Mouse (Mus musculus) kidney, embryonic 14.5 days (tissue): ENCODE data around the gene Klf9. TPM values are rescaled to one million over a fixed set of nuclear protein-coding genes. Genes with fewer than 3 reads are reported as not detected.

Experiments used
- ATAC-seq: fragments of 200-750 bp; cut with Nextera tagmentation; 2 replicates; pipeline ENCODE4 v1.8.0; 2017; ENCODE audit warnings: moderate number of reproducible peaks, mild to moderate bottlenecking, moderate TSS enrichment, moderate library complexity; ENCODE audit not compliant: low FRiP score, low TSS enrichment
- H3K27ac ChIP-seq: fragments of 300-500 bp; sonication (generic); 2 replicates; pipeline ENCODE4 v1.5.1; 2014; ENCODE audit warnings: low read depth, mild to moderate bottlenecking, low read length, moderate library complexity, mixed read lengths
- H3K27me3 ChIP-seq: fragments of 300-500 bp; sonication (generic); 2 replicates; pipeline ENCODE4 v1.6.1; 2014; ENCODE audit warnings: mild to moderate bottlenecking, low read length; ENCODE audit not compliant: control insufficient read depth, insufficient read depth
- H3K36me3 ChIP-seq: fragments of 300-500 bp; sonication (generic); 2 replicates; pipeline ENCODE4 v1.6.1; 2014; ENCODE audit warnings: low read length, mixed read lengths; ENCODE audit not compliant: control insufficient read depth, insufficient read depth
- H3K4me1 ChIP-seq: fragments of 300-500 bp; sonication (generic); 2 replicates; pipeline ENCODE4 v1.6.1; 2014; ENCODE audit warnings: low read length, mixed read lengths; ENCODE audit not compliant: control insufficient read depth, insufficient read depth
- H3K4me2 ChIP-seq: fragments of 300-500 bp; sonication (generic); replicated peaks from 2 replicates; pipeline ENCODE4 v1.6.1; 2014; ENCODE audit warnings: low read depth, mild to moderate bottlenecking, low read length
- H3K4me3 ChIP-seq: fragments of 300-500 bp; sonication (generic); 2 replicates; pipeline ENCODE4 v1.5.1; 2014; ENCODE audit warnings: mild to moderate bottlenecking, low read length
- H3K9ac ChIP-seq: fragments of 300-500 bp; sonication (generic); 2 replicates; pipeline ENCODE4 v1.6.1; 2014; ENCODE audit warnings: low read depth, mild to moderate bottlenecking, low read length, moderate library complexity
- H3K9me3 ChIP-seq: fragments of 300-500 bp; sonication (generic); 2 replicates; pipeline ENCODE4 v1.6.1; 2016; ENCODE audit warnings: low read length; ENCODE audit not compliant: control insufficient read depth
- WGBS: fragments of 180-500 bp; shearing (Covaris S2); extraction: QIAGEN DNeasy Blood & Tissue Kit; methylation state at CpG from one replicate; pipeline ENCODE4 v1.1.7; 2014; 5-methylcytosine and 5-hydroxymethylcytosine counted together
- polyA plus RNA-seq: library from polyadenylated mRNA; unstranded; fragments of >200 nt; fragmentation: Nextera tagmentation; extraction: Ambion mirVana; gene quantifications from 2 replicates; pipeline ENCODE4 v1.2.1, GENCODE M21; 2014

The Klf9 gene
- 2.7 and 4.2 TPM in 2 replicates for polyA plus RNA-seq

DNA sequence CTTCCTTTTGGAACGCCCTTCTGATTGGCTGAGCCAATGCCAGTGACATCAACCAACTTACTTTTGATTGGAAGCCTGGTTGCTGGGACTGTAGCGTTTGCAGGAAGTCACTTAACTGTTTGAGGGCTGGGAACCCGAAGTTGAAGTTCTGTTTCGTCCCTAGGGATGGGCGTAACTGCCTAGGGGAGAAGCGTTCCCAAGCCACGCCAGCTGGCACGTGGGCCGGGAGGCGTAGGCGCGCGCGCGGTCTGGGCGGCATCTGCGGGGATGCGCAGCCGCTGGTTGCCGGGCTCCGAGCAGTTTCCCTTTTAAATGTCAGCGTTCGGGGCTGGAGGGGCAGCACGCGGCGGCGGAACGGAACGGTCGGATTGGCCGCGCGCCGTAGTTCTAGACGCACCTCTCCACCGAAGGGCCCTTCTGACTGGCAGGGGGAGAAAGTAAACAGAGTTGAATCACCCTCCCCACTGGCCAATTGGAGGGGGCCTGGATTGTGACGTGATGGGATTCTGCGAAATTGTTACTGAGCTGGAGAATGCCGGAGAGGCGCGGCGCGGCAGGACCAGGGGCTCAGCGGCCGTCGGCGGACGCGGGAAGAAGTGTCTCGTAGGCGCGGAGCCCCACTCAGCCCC lies at the start of gene Klf9:
Gene Klf9, plus strand, starts transcription at position 538 of the 629 bp plus-strand sequence.
- Histone ChIP-seq H3K27ac (peak within 1 kb of the TSS; percentile 68; the same call in 1 of the 2 replicates), H3K4me3 (peak within 1 kb of the TSS; percentile 52), H3K36me3 (no peaks in the 10 kb centered on the region), H3K27me3 (peaks cover under 1% of the 10 kb centered on the region), H3K9me3 (no peaks in the 10 kb centered on the region), H3K9ac (peak within 1 kb of the TSS; percentile 69), H3K4me2 (peak within 1 kb of the TSS; percentile 97), H3K4me1 (peaks cover 18% of the 10 kb centered on the region; the same call in 1 of the 2 replicates)
- ATAC-seq: peak; percentile 93
- under 1% methylated on average over 52 of the region's 52 CpGs for WGBS

DNA sequence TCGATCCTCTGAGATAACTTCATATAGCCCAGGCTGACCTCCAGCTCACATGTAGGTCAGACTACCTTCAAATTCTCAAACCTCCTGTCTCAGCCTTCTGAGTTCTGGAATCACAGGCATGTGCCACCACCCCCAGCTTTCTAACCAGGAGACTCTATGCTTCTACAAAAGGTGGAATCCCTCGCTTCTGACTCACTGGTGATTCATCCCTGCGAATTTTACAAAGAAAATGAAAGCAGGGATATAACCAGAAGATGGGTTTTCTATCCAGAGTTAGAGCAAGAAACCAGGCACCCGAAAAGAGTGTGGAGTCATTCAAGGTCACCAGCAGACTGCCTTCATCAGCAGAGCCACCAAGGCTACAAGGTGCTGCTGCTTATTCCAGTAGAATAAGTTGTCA lies 49.4 kb upstream of the Klf9 start:
- Histone ChIP-seq H3K36me3 (no peaks in the 10 kb centered on the region), H3K9ac (no peak overlapping the region), H3K4me1 (no peaks in the 10 kb centered on the region), H3K27me3 (no peaks in the 10 kb centered on the region), H3K27ac (no peak overlapping the region), H3K4me2 (no peak overlapping the region), H3K9me3 (no peaks in the 10 kb centered on the region), H3K4me3 (no peak overlapping the region)
- WGBS: 87% methylated on average over 4 of the region's 4 CpGs
- no peak for ATAC-seq

GRCm38 (mm10) chr19:23093548-23093947 lies 47.5 kb upstream of the Klf9 start:
- 83% methylated on average over 5 of the region's 5 CpGs for WGBS

DNA sequence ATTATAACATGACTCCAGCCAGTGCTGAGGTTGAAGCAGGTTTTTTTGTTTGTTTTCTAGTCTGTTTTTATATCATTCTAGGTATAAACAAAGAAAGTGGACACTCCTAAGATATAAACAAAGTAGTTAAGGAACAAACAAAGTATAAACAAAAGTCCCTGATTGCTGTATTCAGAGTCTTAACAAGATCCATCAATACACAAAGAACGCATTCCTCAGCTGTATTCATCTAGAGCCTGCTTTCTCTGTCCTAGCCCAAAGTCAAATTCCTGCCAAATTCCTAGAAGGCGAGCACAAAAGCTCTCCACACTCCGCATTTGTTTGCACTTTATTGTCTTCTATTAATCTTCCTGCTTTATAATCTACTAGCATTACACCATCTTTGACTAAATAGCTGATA lies 46.1 kb upstream of the Klf9 start:
- H3K36me3 ChIP-seq: no peaks in the 10 kb centered on the region
- H3K4me3 ChIP-seq: no peak overlapping the region
- no peak overlapping the region for H3K27ac ChIP-seq
- no peaks in the 10 kb centered on the region for H3K4me1 ChIP-seq
- H3K9ac ChIP-seq: no peak overlapping the region
- 73% methylated on average over 3 of the region's 3 CpGs for WGBS
- no peaks in the 10 kb centered on the region for H3K27me3 ChIP-seq
- no peak overlapping the region for H3K4me2 ChIP-seq
- H3K9me3 ChIP-seq: no peaks in the 10 kb centered on the region
- no peak for ATAC-seq

More at GRCm38 (mm10) chr19:23093548-23093947, 47.5 kb upstream of the Klf9 start:
- Histone ChIP-seq H3K27ac (no peak overlapping the region), H3K9me3 (no peaks in the 10 kb centered on the region), H3K27me3 (no peaks in the 10 kb centered on the region), H3K36me3 (no peaks in the 10 kb centered on the region), H3K4me2 (no peak overlapping the region), H3K9ac (no peak overlapping the region), H3K4me3 (no peak overlapping the region), H3K4me1 (no peaks in the 10 kb centered on the region)
- no peak for ATAC-seq

- no peaks in the 10 kb centered on the region for H3K27me3 ChIP-seq
- no peak overlapping the region for H3K9ac ChIP-seq
- H3K36me3 ChIP-seq: no peaks in the 10 kb centered on the region
- no peak overlapping the region for H3K27ac ChIP-seq
- H3K4me1 ChIP-seq: no peaks in the 10 kb centered on the region
- H3K9me3 ChIP-seq: no peaks in the 10 kb centered on the region
- ATAC-seq: no peak
- no peak overlapping the region for H3K4me2 ChIP-seq
- WGBS: 83% methylated on average over 5 of the region's 5 CpGs
- no peak overlapping the region for H3K4me3 ChIP-seq
These were observed 34.2 kb upstream of the Klf9 start for GRCm38 (mm10) chr19:23106859-23107258.

GRCm38 (mm10) chr19:23107335-23107734 lies 33.7 kb upstream of the Klf9 start:
- Histone ChIP-seq H3K27me3 (no peaks in the 10 kb centered on the region), H3K4me3 (no peak overlapping the region), H3K27ac (no peak overlapping the region), H3K4me2 (no peak overlapping the region), H3K4me1 (no peaks in the 10 kb centered on the region), H3K9me3 (no peaks in the 10 kb centered on the region), H3K36me3 (no peaks in the 10 kb centered on the region), H3K9ac (no peak overlapping the region)
- 70% methylated on average over 2 of the region's 2 CpGs for WGBS
- no peak for ATAC-seq

GRCm38 (mm10) chr19:23121875-23122274 lies 19.2 kb upstream of the Klf9 start:
- Histone ChIP-seq H3K4me3 (no peak overlapping the region), H3K27ac (no peak overlapping the region), H3K9ac (no peak overlapping the region), H3K27me3 (no peaks in the 10 kb centered on the region), H3K4me2 (no peak overlapping the region), H3K4me1 (no peaks in the 10 kb centered on the region), H3K9me3 (no peaks in the 10 kb centered on the region), H3K36me3 (no peaks in the 10 kb centered on the region)
- WGBS: 29% methylated on average over 10 of the region's 10 CpGs
- no peak for ATAC-seq

DNA sequence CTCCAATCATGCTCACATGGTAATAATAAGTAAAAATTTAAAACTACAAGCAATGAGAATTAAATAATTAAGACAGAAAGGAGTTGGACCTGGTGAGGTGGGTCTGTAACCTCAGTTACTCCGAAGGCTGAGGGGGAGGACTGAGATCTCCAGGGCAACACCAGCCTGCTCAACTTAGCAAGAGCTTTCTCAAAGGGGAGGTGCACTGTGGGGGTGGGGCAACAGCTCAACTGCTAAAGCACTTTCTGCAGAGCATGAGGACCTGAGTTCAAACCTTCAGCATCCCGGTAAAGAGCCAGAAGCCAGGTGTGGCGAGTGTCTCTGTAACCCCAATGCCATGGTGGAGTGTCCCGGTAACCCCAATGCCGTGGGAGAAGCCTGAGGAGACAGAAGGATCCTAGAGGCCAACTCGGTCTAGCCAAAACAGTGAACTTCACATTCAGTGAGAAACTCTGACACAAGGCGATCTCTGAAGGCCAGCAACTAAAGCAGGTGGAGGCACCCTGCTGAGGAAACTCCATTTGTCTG lies 16.9 kb upstream of the Klf9 start:
- WGBS: 81% methylated on average over 7 of the region's 7 CpGs
- Histone ChIP-seq H3K9me3 (no peaks in the 10 kb centered on the region), H3K27me3 (no peaks in the 10 kb centered on the region), H3K4me2 (no peak overlapping the region), H3K36me3 (no peaks in the 10 kb centered on the region), H3K4me3 (no peak overlapping the region), H3K9ac (no peak overlapping the region), H3K27ac (no peak overlapping the region), H3K4me1 (no peaks in the 10 kb centered on the region)
- ATAC-seq: no peak

DNA sequence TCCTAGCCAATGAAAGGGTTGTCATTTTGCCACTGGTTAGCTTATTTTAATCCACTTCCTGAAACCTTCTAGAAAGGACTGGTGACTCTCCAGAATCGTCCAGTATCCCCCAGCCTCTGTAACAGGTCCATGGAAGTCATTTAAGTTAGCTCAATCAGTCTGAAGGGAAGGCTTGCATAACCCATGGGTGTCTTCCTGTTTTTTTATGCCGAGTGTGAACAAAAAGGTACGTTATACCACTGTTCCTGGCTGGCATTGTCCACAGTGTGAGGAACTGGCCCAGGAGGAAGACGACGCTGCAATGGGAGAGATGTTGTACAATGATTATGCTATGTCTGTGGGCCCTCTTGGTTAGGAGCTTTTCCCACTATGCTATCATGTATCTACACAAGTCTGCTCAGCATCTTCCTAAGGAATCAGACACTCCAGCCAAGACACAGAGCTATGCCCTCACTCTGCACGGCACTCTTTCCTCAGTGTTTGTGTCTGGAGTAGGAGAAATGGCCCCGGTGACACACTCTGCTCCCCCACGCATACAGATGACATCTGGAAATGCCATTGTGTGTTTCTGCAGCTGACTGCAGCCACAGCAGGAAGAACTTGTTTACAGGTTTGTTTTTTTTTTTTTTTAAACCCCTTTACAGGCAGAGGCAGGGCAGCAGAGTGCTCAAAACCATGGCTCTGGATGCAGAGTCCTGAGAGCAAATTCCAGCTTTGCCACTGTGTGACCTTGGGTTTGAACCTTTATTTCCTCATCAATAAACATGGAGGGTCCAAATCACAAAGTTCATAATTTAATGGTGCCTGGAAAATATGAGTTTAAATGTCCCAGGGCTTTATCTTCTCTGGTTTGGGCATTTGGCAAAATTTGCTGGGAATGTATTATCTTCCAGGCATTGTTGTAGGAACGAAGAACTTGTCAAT lies 15.5 kb upstream of the Klf9 start:
- Histone ChIP-seq H3K36me3 (no peaks in the 10 kb centered on the region), H3K9ac (no peak overlapping the region), H3K9me3 (no peaks in the 10 kb centered on the region), H3K4me1 (no peaks in the 10 kb centered on the region), H3K27me3 (no peaks in the 10 kb centered on the region), H3K4me3 (no peak overlapping the region), H3K27ac (no peak overlapping the region), H3K4me2 (no peak overlapping the region)
- ATAC-seq: no peak
- WGBS: 66% methylated on average over 9 of the region's 9 CpGs
